Mouse (Mus musculus): Measurements from ENCODE around the gene Camkmt. TPM values are rescaled to one million over a fixed set of nuclear protein-coding genes. Genes with fewer than 3 reads are reported as not detected.

Gene Camkmt
- polyA plus RNA-seq, 1 experiment from 2014 or later = 7.0 TPM

DNA sequence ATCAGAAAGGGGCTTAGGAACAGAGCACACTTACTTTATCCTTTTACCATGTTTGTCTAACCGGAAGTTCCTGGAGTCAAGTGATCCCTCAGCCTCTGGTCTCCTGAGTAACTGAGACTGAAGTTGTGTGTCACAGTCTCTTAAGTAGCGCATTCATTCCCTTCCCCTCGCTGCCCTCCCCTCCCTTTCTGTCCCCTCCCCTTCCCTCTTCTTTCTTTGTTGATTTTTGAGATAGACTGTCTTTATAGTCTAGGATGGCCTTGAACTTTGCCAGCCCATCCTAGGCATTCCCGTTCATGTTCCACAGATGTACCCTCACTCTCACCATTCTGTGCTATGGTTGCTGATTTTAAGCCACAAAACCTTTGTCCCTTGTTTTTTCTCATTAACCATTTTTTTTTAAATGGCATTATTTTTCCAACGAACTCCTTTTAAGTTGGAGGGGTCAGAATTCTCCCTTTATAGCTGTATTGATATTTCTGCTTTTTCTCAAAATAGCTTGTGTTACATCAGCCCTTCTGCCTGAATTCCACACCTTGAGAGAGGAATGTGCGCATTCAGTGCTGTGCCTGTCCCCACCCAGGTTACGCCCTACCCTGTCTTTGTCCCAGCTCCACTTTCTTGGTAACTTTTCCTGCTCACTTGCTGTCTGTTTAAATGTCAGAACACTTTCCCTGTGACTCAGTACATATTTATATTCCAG is 72.4 kb downstream of the Camkmt start:
- Histone ChIP-seq H3K27me3 (ENCODE audit: control insufficient read depth, insufficient read depth, low read length) (no peaks in the 10 kb centered on the region), H3K4me1 (ENCODE audit: control insufficient read depth, insufficient read depth, low read length) (no peaks in the 10 kb centered on the region), H3K4me2 (no peak overlapping the region), H3K9ac (ENCODE audit: low read depth, low read length) (no peak overlapping the region), H3K36me3 (ENCODE audit: control insufficient read depth, insufficient read depth, low read length) (no peaks in the 10 kb centered on the region), H3K9me3 (replicated peaks; ENCODE audit: control insufficient read depth, low read length) (no peaks in the 10 kb centered on the region), H3K27ac (ENCODE audit: low read depth, low read length) (no peak overlapping the region), H3K4me3 (ENCODE audit: low read depth, low read length) (no peak overlapping the region)
- WGBS (ENCODE audit: insufficient replicate concordance) = 75% methylated on average over 7 of the region's 7 CpGs
- ATAC-seq (replicated peaks; ENCODE audit: insufficient number of reproducible peaks, low FRiP score, low TSS enrichment) = no peak

DNA sequence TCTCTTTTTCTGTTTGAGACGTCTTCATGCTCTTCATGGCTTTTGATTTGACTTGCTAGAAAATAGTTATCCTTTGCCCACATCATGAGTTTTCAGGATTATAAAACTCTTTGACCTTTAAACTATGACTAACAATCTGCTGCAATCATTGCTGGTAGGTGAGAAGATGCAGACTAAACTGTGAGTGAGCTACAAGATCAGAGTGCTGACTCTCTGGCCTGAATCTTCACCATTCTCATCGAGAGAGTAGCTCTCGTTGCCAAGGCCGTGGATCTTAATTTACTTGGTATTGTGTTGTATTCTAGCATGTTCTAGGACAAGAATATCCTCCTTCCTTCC is 72.9 kb downstream of the Camkmt start:
- no peak for ATAC-seq (replicated peaks; ENCODE audit: insufficient number of reproducible peaks, low FRiP score, low TSS enrichment)
- no peak overlapping the region for H3K4me3 ChIP-seq (ENCODE audit: low read depth, low read length)
- H3K27ac ChIP-seq (ENCODE audit: low read depth, low read length) = no peak overlapping the region
- no peak overlapping the region for H3K9ac ChIP-seq (ENCODE audit: low read depth, low read length)
- H3K4me1 ChIP-seq (ENCODE audit: control insufficient read depth, insufficient read depth, low read length) = no peaks in the 10 kb centered on the region
- no peaks in the 10 kb centered on the region for H3K9me3 ChIP-seq (replicated peaks; ENCODE audit: control insufficient read depth, low read length)
- WGBS (ENCODE audit: insufficient replicate concordance) = 85% methylated on average over 4 of the region's 4 CpGs
- H3K4me2 ChIP-seq = no peak overlapping the region
- H3K27me3 ChIP-seq (ENCODE audit: control insufficient read depth, insufficient read depth, low read length) = no peaks in the 10 kb centered on the region
- H3K36me3 ChIP-seq (ENCODE audit: control insufficient read depth, insufficient read depth, low read length) = no peaks in the 10 kb centered on the region

DNA sequence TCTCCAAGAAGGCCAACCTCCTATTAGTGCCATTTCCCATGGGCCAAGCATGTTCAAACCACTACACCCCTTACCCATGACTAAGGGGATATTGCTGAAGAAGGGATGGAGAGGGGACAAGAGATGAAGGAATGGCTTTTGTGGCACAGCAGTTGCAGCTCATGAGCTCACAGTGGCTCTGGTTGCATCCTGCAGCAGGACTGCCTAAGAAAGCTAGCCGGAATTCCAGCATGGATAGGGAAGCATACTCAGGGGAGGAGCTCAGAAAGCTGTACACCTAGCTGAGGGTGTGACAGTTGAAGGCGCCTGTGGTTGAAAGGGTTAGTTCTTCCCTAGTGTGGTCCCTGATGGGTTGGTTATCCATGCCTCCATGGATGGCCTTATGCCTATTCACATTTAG is 78.4 kb downstream of the Camkmt start:
- Histone ChIP-seq H3K9ac (ENCODE audit: low read depth, low read length) (no peak overlapping the region), H3K27ac (ENCODE audit: low read depth, low read length) (no peak overlapping the region), H3K4me2 (no peak overlapping the region), H3K27me3 (ENCODE audit: control insufficient read depth, insufficient read depth, low read length) (no peaks in the 10 kb centered on the region), H3K4me1 (ENCODE audit: control insufficient read depth, insufficient read depth, low read length) (no peaks in the 10 kb centered on the region), H3K36me3 (ENCODE audit: control insufficient read depth, insufficient read depth, low read length) (no peaks in the 10 kb centered on the region), H3K4me3 (ENCODE audit: low read depth, low read length) (no peak overlapping the region), H3K9me3 (replicated peaks; ENCODE audit: control insufficient read depth, low read length) (no peaks in the 10 kb centered on the region)
- 78% methylated on average over 2 of the region's 2 CpGs for WGBS (ENCODE audit: insufficient replicate concordance)
- no peak for ATAC-seq (replicated peaks; ENCODE audit: insufficient number of reproducible peaks, low FRiP score, low TSS enrichment)

DNA sequence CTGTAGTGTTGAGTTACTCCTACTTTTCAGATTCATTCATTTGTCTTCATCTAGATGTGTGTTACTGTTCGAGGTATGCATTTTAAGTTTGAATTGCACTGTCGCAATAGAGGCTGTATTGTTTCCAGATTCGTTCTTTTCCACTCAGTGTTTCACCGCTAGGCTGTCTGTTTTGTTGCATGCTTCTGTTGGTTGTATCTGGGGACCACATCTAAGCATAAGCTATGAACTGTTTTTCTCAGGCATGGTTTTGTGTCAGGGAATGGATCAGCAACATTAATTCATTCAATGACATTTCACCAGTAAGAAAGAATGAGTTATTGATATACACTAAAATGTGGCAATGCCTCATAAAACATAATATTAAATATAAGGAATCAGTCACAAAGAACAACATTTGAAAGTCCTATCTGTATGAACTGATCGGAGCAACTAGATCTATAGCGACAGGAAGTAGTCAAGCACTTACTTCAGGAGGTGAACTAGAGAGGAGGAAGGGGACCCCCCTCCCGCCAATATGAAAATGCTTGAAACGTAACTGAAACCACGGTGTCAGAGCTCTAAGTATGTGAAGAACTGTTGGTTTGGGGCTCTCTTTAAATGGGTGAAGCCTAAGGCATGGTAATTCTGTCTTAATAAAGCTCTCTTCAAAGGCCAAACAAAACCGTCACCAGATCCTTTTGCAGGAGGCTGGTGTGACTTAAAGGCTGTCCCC is 80.3 kb downstream of the Camkmt start:
- Histone ChIP-seq H3K9ac (ENCODE audit: low read depth, low read length) (no peak overlapping the region), H3K9me3 (replicated peaks; ENCODE audit: control insufficient read depth, low read length) (no peaks in the 10 kb centered on the region), H3K36me3 (ENCODE audit: control insufficient read depth, insufficient read depth, low read length) (no peaks in the 10 kb centered on the region), H3K4me2 (no peak overlapping the region), H3K27me3 (ENCODE audit: control insufficient read depth, insufficient read depth, low read length) (no peaks in the 10 kb centered on the region), H3K4me3 (ENCODE audit: low read depth, low read length) (no peak overlapping the region), H3K4me1 (ENCODE audit: control insufficient read depth, insufficient read depth, low read length) (no peaks in the 10 kb centered on the region), H3K27ac (ENCODE audit: low read depth, low read length) (no peak overlapping the region)
- no peak for ATAC-seq (replicated peaks; ENCODE audit: insufficient number of reproducible peaks, low FRiP score, low TSS enrichment)
- 80% methylated on average over 10 of the region's 10 CpGs for WGBS (ENCODE audit: insufficient replicate concordance)

DNA sequence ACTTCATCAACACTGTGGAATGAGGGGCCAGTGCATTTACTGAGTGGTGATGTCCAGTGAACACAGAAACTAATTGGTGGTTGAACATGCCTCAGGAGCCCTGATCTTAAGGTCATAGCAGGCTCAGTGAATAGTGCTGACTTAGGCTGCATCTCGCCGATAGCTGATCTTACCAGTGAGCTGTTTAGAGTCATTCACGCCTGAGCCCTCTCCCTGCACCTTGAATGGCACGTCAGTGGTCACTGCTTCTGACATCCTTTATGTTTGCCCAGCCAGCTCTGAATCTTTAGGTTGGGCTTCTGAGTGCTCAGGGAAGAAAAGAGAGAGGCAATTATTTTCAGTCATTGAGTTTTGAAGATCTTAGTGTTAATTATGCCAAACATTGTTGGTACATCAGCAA is 81.6 kb downstream of the Camkmt start:
- no peaks in the 10 kb centered on the region for H3K9me3 ChIP-seq (replicated peaks; ENCODE audit: control insufficient read depth, low read length)
- no peak for ATAC-seq (replicated peaks; ENCODE audit: insufficient number of reproducible peaks, low FRiP score, low TSS enrichment)
- no peak overlapping the region for H3K27ac ChIP-seq (ENCODE audit: low read depth, low read length)
- H3K4me1 ChIP-seq (ENCODE audit: control insufficient read depth, insufficient read depth, low read length) = peaks cover 3% of the 10 kb centered on the region; the same call in 1 of the 2 replicates
- H3K36me3 ChIP-seq (ENCODE audit: control insufficient read depth, insufficient read depth, low read length) = no peaks in the 10 kb centered on the region
- no peaks in the 10 kb centered on the region for H3K27me3 ChIP-seq (ENCODE audit: control insufficient read depth, insufficient read depth, low read length)
- H3K4me2 ChIP-seq = peak overlapping the region; percentile 17; the same call in 1 of the 2 replicates
- no peak overlapping the region for H3K4me3 ChIP-seq (ENCODE audit: low read depth, low read length)
- H3K9ac ChIP-seq (ENCODE audit: low read depth, low read length) = no peak overlapping the region
- WGBS (ENCODE audit: insufficient replicate concordance) = 19% methylated on average over 4 of the region's 4 CpGs

DNA sequence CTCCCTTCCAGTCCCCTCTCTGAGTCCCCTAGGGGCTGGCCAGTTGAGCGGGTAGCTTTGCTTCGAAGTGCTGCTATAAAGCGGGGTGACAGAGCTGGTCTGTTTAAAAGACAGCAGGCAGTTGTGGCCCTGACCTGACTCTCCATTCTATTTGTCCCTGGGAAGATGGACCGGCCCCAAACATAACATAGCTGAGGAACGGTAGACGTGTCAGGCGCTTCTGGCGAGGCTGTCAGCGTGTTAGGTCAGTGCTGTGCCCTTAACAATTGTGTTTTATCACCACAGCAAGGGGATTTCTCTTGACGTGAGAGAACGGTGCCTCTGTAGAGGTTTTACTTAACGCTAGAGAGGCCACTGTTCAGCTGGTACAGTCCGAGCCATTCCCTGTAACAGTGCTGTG is 86.9 kb downstream of the Camkmt start:
- Histone ChIP-seq H3K9me3 (replicated peaks; ENCODE audit: control insufficient read depth, low read length) (no peaks in the 10 kb centered on the region), H3K27ac (ENCODE audit: low read depth, low read length) (no peak overlapping the region), H3K36me3 (ENCODE audit: control insufficient read depth, insufficient read depth, low read length) (no peaks in the 10 kb centered on the region), H3K4me2 (peak overlapping the region; percentile 9), H3K27me3 (ENCODE audit: control insufficient read depth, insufficient read depth, low read length) (no peaks in the 10 kb centered on the region), H3K4me1 (ENCODE audit: control insufficient read depth, insufficient read depth, low read length) (peaks cover 8% of the 10 kb centered on the region), H3K9ac (ENCODE audit: low read depth, low read length) (no peak overlapping the region), H3K4me3 (ENCODE audit: low read depth, low read length) (no peak overlapping the region)
- WGBS (ENCODE audit: insufficient replicate concordance) = 42% methylated on average over 13 of the region's 13 CpGs
- no peak for ATAC-seq (replicated peaks; ENCODE audit: insufficient number of reproducible peaks, low FRiP score, low TSS enrichment)

DNA sequence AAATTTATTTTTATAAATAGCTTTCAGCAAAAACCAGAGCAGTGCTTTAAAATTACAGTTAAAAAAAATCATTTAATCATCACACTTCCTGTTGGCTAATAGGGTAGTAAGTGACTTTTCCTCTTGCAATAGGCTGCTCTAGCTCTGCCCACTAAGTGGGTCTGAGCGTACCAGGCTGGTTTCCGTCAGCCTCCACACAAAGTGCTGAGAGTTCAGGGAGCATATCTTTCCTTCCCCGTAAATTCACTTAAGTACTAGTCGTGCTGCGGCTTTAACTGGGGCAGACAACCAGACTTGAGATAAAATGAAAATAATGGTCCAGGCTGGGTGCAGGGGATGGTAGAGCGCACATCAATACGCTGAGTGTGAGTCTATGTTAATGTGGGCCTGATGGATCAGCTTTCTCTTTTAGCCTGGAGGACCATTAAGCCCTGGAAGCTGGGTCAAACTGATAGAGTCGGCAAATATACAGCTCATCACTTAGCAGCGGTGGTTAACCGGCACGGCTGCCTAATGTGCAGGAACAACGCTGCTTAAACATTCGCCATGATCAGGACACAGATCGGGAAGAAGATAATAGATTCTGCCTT is 90.2 kb downstream of the Camkmt start:
- peak overlapping the region; percentile 51 for H3K4me2 ChIP-seq
- H3K4me3 ChIP-seq (ENCODE audit: low read depth, low read length) = peak overlapping the region; percentile 16; the same call in 1 of the 2 replicates
- H3K27me3 ChIP-seq (ENCODE audit: control insufficient read depth, insufficient read depth, low read length) = no peaks in the 10 kb centered on the region
- ATAC-seq (replicated peaks; ENCODE audit: insufficient number of reproducible peaks, low FRiP score, low TSS enrichment) = no peak
- peaks cover 8% of the 10 kb centered on the region for H3K4me1 ChIP-seq (ENCODE audit: control insufficient read depth, insufficient read depth, low read length)
- no peaks in the 10 kb centered on the region for H3K36me3 ChIP-seq (ENCODE audit: control insufficient read depth, insufficient read depth, low read length)
- H3K27ac ChIP-seq (ENCODE audit: low read depth, low read length) = no peak overlapping the region; the same call in 1 of the 2 replicates
- no peaks in the 10 kb centered on the region for H3K9me3 ChIP-seq (replicated peaks; ENCODE audit: control insufficient read depth, low read length)
- 0 out of 2 replicates have a peak overlapping the region, but pooled peaks have one; percentile 10 for H3K9ac ChIP-seq (ENCODE audit: low read depth, low read length)
- WGBS (ENCODE audit: insufficient replicate concordance) = 40% methylated on average over 14 of the region's 14 CpGs

DNA sequence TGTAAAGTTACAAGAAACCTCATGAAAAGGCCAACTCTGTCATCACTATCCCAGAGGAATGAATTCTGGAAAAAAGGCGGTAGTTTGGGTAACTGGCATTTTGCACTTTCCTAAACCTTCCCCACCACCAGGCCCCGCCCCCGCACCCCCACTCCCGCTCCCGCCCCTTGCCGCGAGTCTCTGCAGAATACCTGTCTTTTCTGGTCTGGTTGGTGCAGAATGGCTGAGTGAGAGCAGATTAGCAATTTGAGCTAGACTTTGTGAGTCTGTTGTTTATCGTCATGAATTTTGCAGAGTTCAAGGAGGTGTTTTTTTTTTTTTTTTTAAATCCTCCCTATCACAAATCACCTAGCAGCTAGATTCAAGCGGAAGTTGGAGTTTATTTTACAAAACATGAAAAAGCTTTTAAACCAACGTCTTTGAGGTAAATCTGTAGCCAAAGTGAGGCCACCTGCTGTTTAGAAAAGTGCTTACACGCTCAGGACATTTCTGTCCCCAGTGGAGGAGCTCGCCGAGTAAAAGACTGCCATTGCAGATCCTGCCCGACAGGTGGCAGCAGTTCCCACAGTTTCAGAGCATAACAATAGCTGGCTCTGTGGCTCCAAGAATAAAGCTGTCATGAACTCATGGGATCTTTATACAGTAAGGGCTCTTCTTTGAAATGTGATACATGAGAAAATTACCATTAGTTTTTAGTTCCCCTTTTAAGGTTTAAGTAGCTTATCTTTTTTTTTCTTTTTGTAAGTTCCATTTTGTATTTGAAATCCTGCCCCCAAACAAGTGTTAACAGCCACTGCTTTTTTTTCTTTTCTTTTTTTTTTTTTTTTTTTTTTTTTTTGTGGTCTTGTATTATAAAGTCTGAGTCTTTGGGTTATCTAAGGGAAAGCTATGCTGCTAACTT is 99.1 kb downstream of the Camkmt start:
- Histone ChIP-seq H3K4me3 (ENCODE audit: low read depth, low read length) (no peak overlapping the region), H3K9me3 (replicated peaks; ENCODE audit: control insufficient read depth, low read length) (no peaks in the 10 kb centered on the region), H3K36me3 (ENCODE audit: control insufficient read depth, insufficient read depth, low read length) (no peaks in the 10 kb centered on the region), H3K9ac (ENCODE audit: low read depth, low read length) (no peak overlapping the region), H3K27me3 (ENCODE audit: control insufficient read depth, insufficient read depth, low read length) (no peaks in the 10 kb centered on the region), H3K4me1 (ENCODE audit: control insufficient read depth, insufficient read depth, low read length) (no peaks in the 10 kb centered on the region), H3K27ac (ENCODE audit: low read depth, low read length) (no peak overlapping the region), H3K4me2 (peak overlapping the region; percentile 42)
- ATAC-seq (replicated peaks; ENCODE audit: insufficient number of reproducible peaks, low FRiP score, low TSS enrichment) = no peak; the same call in 1 of the 2 replicates
- WGBS (ENCODE audit: insufficient replicate concordance) = 4% methylated on average over 14 of the region's 14 CpGs
